Comparison of ENCODE assay signal across 7 mouse cellular contexts in genomic region chr1:46425137-46425925, GRCm38 (mm10). TPM values are rescaled to one million over a fixed set of nuclear protein-coding genes. Genes with fewer than 3 reads are reported as not detected.
DNase-seq lines count a peak whose midpoint lies in the region; ATAC-seq lines count a peak whose summit lies in the region.

TSS of gene Dnah7c (plus strand) at chr1:46425592.

- no peaks in the 10 kb centered on the region for H3K27me3 ChIP-seq in lung, embryonic 15.5 days
- no peaks in the 10 kb centered on the region for H3K27me3 ChIP-seq in embryonic facial prominence, embryonic 14.5 days (replicated peaks; ENCODE audit: control insufficient read depth, insufficient read depth, low read length)
- H3K27me3 ChIP-seq in stomach, embryonic 15.5 days (replicated peaks) = no peaks in the 10 kb centered on the region

- WGBS in lung, embryonic 15.5 days = 9% methylated on average over 30 of the region's 30 CpGs
- 9% methylated on average over 28 of the region's 30 CpGs for WGBS in embryonic facial prominence, embryonic 14.5 days
- WGBS in stomach, embryonic 15.5 days = 10% methylated on average over 30 of the region's 30 CpGs

- no peak within 1 kb of the TSS for H3K27ac ChIP-seq in lung, embryonic 15.5 days
- H3K27ac ChIP-seq in embryonic facial prominence, embryonic 14.5 days (replicated peaks; ENCODE audit: low read depth, low read length) = no peak within 1 kb of the TSS
- H3K27ac ChIP-seq in stomach, embryonic 15.5 days = no peak within 1 kb of the TSS

- peak; percentile 69 for ATAC-seq in lung, embryonic 15.5 days (ENCODE audit: borderline replicate concordance, extremely low read depth, low FRiP score, low TSS enrichment)
- ATAC-seq in embryonic facial prominence, embryonic 14.5 days (ENCODE audit: low read depth) = peak; percentile 83
- peak; percentile 38 for ATAC-seq in inflammation-experienced regulatory T-cells, adult 6 months
- ATAC-seq in stomach, embryonic 15.5 days (ENCODE audit: insufficient read depth, low FRiP score, low read depth) = no peak

- no peaks in the 10 kb centered on the region for H3K36me3 ChIP-seq in lung, embryonic 15.5 days
- H3K36me3 ChIP-seq in embryonic facial prominence, embryonic 14.5 days (ENCODE audit: control insufficient read depth, insufficient read depth, low read length) = no peaks in the 10 kb centered on the region
- H3K36me3 ChIP-seq in stomach, embryonic 15.5 days = no peaks in the 10 kb centered on the region

- H3K9ac ChIP-seq in lung, embryonic 15.5 days = 0 out of 2 replicates have a peak within 1 kb of the TSS, but pooled peaks have one; percentile 22
- peak within 1 kb of the TSS; percentile 68 for H3K9ac ChIP-seq in embryonic facial prominence, embryonic 14.5 days (ENCODE audit: low read depth, low read length)
- no peak within 1 kb of the TSS for H3K9ac ChIP-seq in stomach, embryonic 15.5 days

- H3K9me3 ChIP-seq in lung, embryonic 15.5 days = no peaks in the 10 kb centered on the region
- H3K9me3 ChIP-seq in embryonic facial prominence, embryonic 14.5 days (ENCODE audit: control insufficient read depth, low read length) = no peaks in the 10 kb centered on the region
- no peaks in the 10 kb centered on the region for H3K9me3 ChIP-seq in stomach, embryonic 15.5 days

- no peak for DNase-seq in lung, postnatal 14 days
- peak; percentile 73 for DNase-seq in embryonic facial prominence, embryonic 14.5 days (ENCODE audit: low spot score)
- peak; percentile 54 for DNase-seq in mesoderm, embryonic 11.5 days (ENCODE audit: low read depth, low spot score)
- DNase-seq in gastrocnemius, adult 8-10 months (ENCODE audit: low spot score in 2 of 2) = no peak

- peaks cover 8% of the 10 kb centered on the region; the same call in 1 of the 2 replicates for H3K4me1 ChIP-seq in lung, embryonic 15.5 days
- H3K4me1 ChIP-seq in embryonic facial prominence, embryonic 14.5 days (ENCODE audit: control insufficient read depth, insufficient read depth, low read length) = no peaks in the 10 kb centered on the region
- H3K4me1 ChIP-seq in stomach, embryonic 15.5 days = 0 out of 2 replicates have a peak, but pooled peaks cover 3% of the 10 kb centered on the region

- peak within 1 kb of the TSS; percentile 49 for H3K4me3 ChIP-seq in lung, embryonic 15.5 days
- H3K4me3 ChIP-seq in embryonic facial prominence, embryonic 14.5 days (ENCODE audit: low read depth, low read length) = peak within 1 kb of the TSS; percentile 49
- peak within 1 kb of the TSS; percentile 44 for H3K4me3 ChIP-seq in stomach, embryonic 15.5 days (replicated peaks)

- peak within 1 kb of the TSS; percentile 91 for H3K4me2 ChIP-seq in lung, embryonic 15.5 days
- H3K4me2 ChIP-seq in embryonic facial prominence, embryonic 14.5 days (ENCODE audit: low read depth, low read length) = peak within 1 kb of the TSS; percentile 86
- peak within 1 kb of the TSS; percentile 83 for H3K4me2 ChIP-seq in stomach, embryonic 15.5 days

RNA-seq across cellular contexts. Expression of gene Dnah7c, which starts in this region (rescaled TPM):
- 0.06 and 0.10 TPM in 2 replicates for polyA plus RNA-seq in lung, embryonic 15.5 days (2015; fragmentation: Nextera tagmentation; extraction: Ambion mirVana)
- polyA plus RNA-seq in embryonic facial prominence, embryonic 14.5 days (2014; fragmentation: Nextera tagmentation; extraction: Ambion mirVana) = 0.08 and 0.18 TPM in 2 replicates
- not detected for polyA plus RNA-seq in inflammation-experienced regulatory T-cells, adult 6 months (2017; shearing (Covaris generic))
- polyA plus RNA-seq in stomach, embryonic 15.5 days (2015; fragmentation: Nextera tagmentation; extraction: Ambion mirVana) = 0.04 and 0.09 TPM in 2 replicates
- not detected for total RNA-seq in gastrocnemius, adult 8-10 months (2022)

Comparison
In these comparisons a context has a peak if more than half of its experiments do, and no peak if none do; other contexts are left out.
1. Peak in ATAC-seq, H3K4me3 ChIP-seq, H3K9ac ChIP-seq and H3K4me2 ChIP-seq in lung, embryonic 15.5 days; RNA of the gene not detected or under 1 TPM.
2. Peak in DNase-seq, ATAC-seq, H3K4me3 ChIP-seq, H3K9ac ChIP-seq and H3K4me2 ChIP-seq in embryonic facial prominence, embryonic 14.5 days; RNA of the gene not detected or under 1 TPM.
3. Peak in ATAC-seq in inflammation-experienced regulatory T-cells, adult 6 months; RNA of the gene not detected or under 1 TPM.